Mouse (Mus musculus) urinary bladder, postnatal 14 days (tissue): ENCODE results near the gene Fig4.
A peak's percentile ranks its signal among the peaks of the same experiment; 100 is the strongest.

ENCODE experiments used
- DNase-seq: peaks from one replicate; pipeline ENCODE4 v3.0.0; 2021; ENCODE audit warnings: low spot score

Gene Fig4

GRCm38 (mm10) chr10:41302689-41303431, at the start of gene Fig4:
Fig4 (minus strand) TSS chr10:41303260.
- DNase-seq = peak; percentile 88

GRCm38 (mm10) chr10:41341346-41341745, 38.3 kb upstream of the Fig4 start:
- DNase-seq = no peak

- no peak for DNase-seq
Observed at GRCm38 (mm10) chr10:41332533-41333043, 29.5 kb upstream of the Fig4 start.

GRCm38 (mm10) chr10:41315866-41316265, 12.8 kb upstream of the Fig4 start:
- no peak for DNase-seq

GRCm38 (mm10) chr10:41308205-41308604, 5.1 kb upstream of the Fig4 start:
- no peak for DNase-seq

- no peak for DNase-seq
Observed at GRCm38 (mm10) chr10:41304961-41305455, 1.9 kb upstream of the Fig4 start.

GRCm38 (mm10) chr10:41303639-41304444, 782 bp upstream of the Fig4 start, which contains the start of gene Ak9:
Ak9 (plus strand) TSS chr10:41303980.
- DNase-seq = peak; percentile 89

- DNase-seq = no peak
Observed at GRCm38 (mm10) chr10:41300161-41300560, 2.9 kb downstream of the Fig4 start.

GRCm38 (mm10) chr10:41295145-41295544, 7.9 kb downstream of the Fig4 start:
- no peak for DNase-seq

GRCm38 (mm10) chr10:41294734-41295133, 8.3 kb downstream of the Fig4 start:
- DNase-seq = no peak

- peak; percentile 4 for DNase-seq
Observed at GRCm38 (mm10) chr10:41293019-41293418, 10.0 kb downstream of the Fig4 start.

- no peak for DNase-seq
Observed at GRCm38 (mm10) chr10:41291021-41291420, 12.0 kb downstream of the Fig4 start.

- peak; percentile 74 for DNase-seq
Observed at GRCm38 (mm10) chr10:41288771-41289415, 14.2 kb downstream of the Fig4 start.

- DNase-seq = no peak
Observed at GRCm38 (mm10) chr10:41288074-41288473, 15.0 kb downstream of the Fig4 start.

- DNase-seq = no peak
Observed at GRCm38 (mm10) chr10:41287618-41288017, 15.4 kb downstream of the Fig4 start.

- no peak for DNase-seq
Observed at GRCm38 (mm10) chr10:41282086-41282485, 21.0 kb downstream of the Fig4 start.

- no peak for DNase-seq
Observed at GRCm38 (mm10) chr10:41280796-41281195, 22.3 kb downstream of the Fig4 start.

- no peak for DNase-seq
Observed at GRCm38 (mm10) chr10:41280177-41280576, 22.9 kb downstream of the Fig4 start.

GRCm38 (mm10) chr10:41278808-41279207, 24.3 kb downstream of the Fig4 start:
- DNase-seq = no peak

- no peak for DNase-seq
Observed at GRCm38 (mm10) chr10:41274871-41275270, 28.2 kb downstream of the Fig4 start.

- no peak for DNase-seq
Observed at GRCm38 (mm10) chr10:41271860-41272259, 31.2 kb downstream of the Fig4 start.

GRCm38 (mm10) chr10:41261889-41262288, 41.2 kb downstream of the Fig4 start:
- no peak for DNase-seq
